Mouse (Mus musculus) intestine, postnatal 0 days (tissue): ENCODE data around the gene Ugt1a5. TPM values are rescaled to one million over a fixed set of nuclear protein-coding genes. Genes with fewer than 3 reads are reported as not detected.
"Not testable (repeated sequence)": the region's sequence is repeated elsewhere in the genome, so short reads cannot be mapped to it uniquely, and the experiment has no call there.

Experiments used
- ATAC-seq: fragments of 200-750 bp; cut with Nextera tagmentation; 2 replicates; pipeline ENCODE4 v1.8.0; 2017; ENCODE audit warnings: mild to moderate bottlenecking, moderate TSS enrichment, moderate library complexity
- H3K27ac ChIP-seq: fragments of 300-500 bp; sonication (generic); 2 replicates; pipeline ENCODE4 v1.5.1; 2014; ENCODE audit warnings: mild to moderate bottlenecking, low read depth, low read length, moderate library complexity
- H3K27me3 ChIP-seq: fragments of 300-500 bp; sonication (generic); replicated peaks from 2 replicates; pipeline ENCODE4 v1.6.1; 2014; ENCODE audit warnings: low read length, mixed read lengths; ENCODE audit not compliant: control insufficient read depth, insufficient read depth
- H3K36me3 ChIP-seq: fragments of 300-500 bp; sonication (generic); 2 replicates; pipeline ENCODE4 v1.6.1; 2014; ENCODE audit warnings: mild to moderate bottlenecking, moderate library complexity; ENCODE audit not compliant: control insufficient read depth, insufficient read depth
- H3K4me1 ChIP-seq: fragments of 300-500 bp; sonication (generic); replicated peaks from 2 replicates; pipeline ENCODE4 v1.6.1; 2014; ENCODE audit warnings: antibody characterized with exemption, low read length, mixed read lengths; ENCODE audit not compliant: control insufficient read depth, insufficient read depth
- H3K4me2 ChIP-seq: fragments of 300-500 bp; sonication (generic); replicated peaks from 2 replicates; pipeline ENCODE4 v1.6.1; 2014; ENCODE audit warnings: low read depth, mild to moderate bottlenecking, moderate library complexity
- H3K4me3 ChIP-seq: fragments of 300-500 bp; sonication (generic); 2 replicates; pipeline ENCODE4 v1.5.1; 2014; ENCODE audit warnings: low read depth, low read length
- H3K9ac ChIP-seq: fragments of 300-500 bp; sonication (generic); 2 replicates; pipeline ENCODE4 v1.6.1; 2014; ENCODE audit warnings: mild to moderate bottlenecking, low read depth, low read length
- H3K9me3 ChIP-seq: fragments of 300-500 bp; sonication (generic); 2 replicates; pipeline ENCODE4 v1.6.1; 2016; ENCODE audit warnings: mixed run types; ENCODE audit not compliant: control insufficient read depth
- CTCF ChIP-seq: sonication (generic); IDR thresholded peaks from 2 replicates; pipeline ENCODE4 v1.5.1; 2016; ENCODE audit warnings: low read depth, mild to moderate bottlenecking, control low read depth, antibody characterized with exemption, moderate library complexity
- WGBS: fragments of 180-500 bp; shearing (Covaris S2); extraction: QIAGEN DNeasy Blood & Tissue Kit; methylation state at CpG from one replicate; pipeline ENCODE4 v1.1.7; 2014; 5-methylcytosine and 5-hydroxymethylcytosine counted together
- polyA plus RNA-seq: library from polyadenylated mRNA; unstranded; fragments of >200 nt; fragmentation: Nextera tagmentation; extraction: Ambion mirVana; gene quantifications from 2 replicates; pipeline ENCODE4 v1.2.1, GENCODE M21; 2015

Ugt1a5 gene
- polyA plus RNA-seq, 1 experiment from 2014 or later: not detected

GRCm38 (mm10) chr1:88223591-88223990 is 57.8 kb downstream of the Ugt1a5 start:
- TF ChIP-seq CTCF: no peak
- Histone ChIP-seq H3K9ac (no peak overlapping the region), H3K4me1 (no peaks in the 10 kb centered on the region), H3K9me3 (peaks cover 23% of the 10 kb centered on the region), H3K36me3 (no peaks in the 10 kb centered on the region), H3K4me2 (no peak overlapping the region), H3K27me3 (no peaks in the 10 kb centered on the region), H3K4me3 (no peak overlapping the region), H3K27ac (no peak overlapping the region)
- ATAC-seq: no peak
- WGBS: 53% methylated on average over 1 of the region's 1 CpGs

GRCm38 (mm10) chr1:88224029-88224776 is 58.4 kb downstream of the Ugt1a5 start:
- TF ChIP-seq CTCF: no peak
- H3K36me3 ChIP-seq: no peaks in the 10 kb centered on the region
- H3K27me3 ChIP-seq: no peaks in the 10 kb centered on the region
- no peak overlapping the region for H3K4me3 ChIP-seq
- no peaks in the 10 kb centered on the region for H3K4me1 ChIP-seq
- 60% methylated on average over 2 of the region's 2 CpGs for WGBS
- ATAC-seq: no peak
- no peak overlapping the region for H3K4me2 ChIP-seq
- H3K27ac ChIP-seq: no peak overlapping the region
- H3K9me3 ChIP-seq: peaks cover 24% of the 10 kb centered on the region
- no peak overlapping the region for H3K9ac ChIP-seq

- H3K36me3 ChIP-seq, H3K4me2 ChIP-seq, H3K4me3 ChIP-seq, H3K9ac ChIP-seq, H3K27me3 ChIP-seq, H3K4me1 ChIP-seq, H3K27ac ChIP-seq, ATAC-seq: not testable (repeated sequence)
- peaks cover 32% of the 10 kb centered on the region for H3K9me3 ChIP-seq
- WGBS: 40% methylated on average over 2 of the region's 2 CpGs
Measured at GRCm38 (mm10) chr1:88225301-88225700, 59.5 kb downstream of the Ugt1a5 start.

- Histone ChIP-seq H3K36me3 (no peaks in the 10 kb centered on the region), H3K27me3 (no peaks in the 10 kb centered on the region), H3K4me1 (no peaks in the 10 kb centered on the region), H3K4me3 (no peak overlapping the region), H3K9ac (no peak overlapping the region), H3K4me2 (no peak overlapping the region), H3K9me3 (peaks cover 33% of the 10 kb centered on the region), H3K27ac (no peak overlapping the region)
- no peak for ATAC-seq
- no peak for TF ChIP-seq CTCF
Measured at GRCm38 (mm10) chr1:88225741-88226140, 59.9 kb downstream of the Ugt1a5 start.

GRCm38 (mm10) chr1:88226670-88227379 is 61.0 kb downstream of the Ugt1a5 start, which contains the start of gene Mroh2a:
Mroh2a (plus strand) TSS chr1:88226986.
- H3K9me3 ChIP-seq: peaks cover 43% of the 10 kb centered on the region
- 56% methylated on average over 5 of the region's 5 CpGs for WGBS
- no peak within 1 kb of the TSS for H3K27ac ChIP-seq
- TF ChIP-seq CTCF: no peak
- no peaks in the 10 kb centered on the region for H3K4me1 ChIP-seq
- no peaks in the 10 kb centered on the region for H3K27me3 ChIP-seq
- H3K4me2 ChIP-seq: no peak within 1 kb of the TSS
- H3K9ac ChIP-seq: no peak within 1 kb of the TSS
- H3K4me3 ChIP-seq: no peak within 1 kb of the TSS
- no peaks in the 10 kb centered on the region for H3K36me3 ChIP-seq
- no peak for ATAC-seq

- no peaks in the 10 kb centered on the region for H3K27me3 ChIP-seq
- no peak for TF ChIP-seq CTCF
- no peaks in the 10 kb centered on the region for H3K4me1 ChIP-seq
- ATAC-seq: no peak
- H3K9me3 ChIP-seq: peaks cover 46% of the 10 kb centered on the region
- no peaks in the 10 kb centered on the region for H3K36me3 ChIP-seq
- H3K4me3 ChIP-seq: no peak overlapping the region
- no peak overlapping the region for H3K27ac ChIP-seq
- no peak overlapping the region for H3K9ac ChIP-seq
- H3K4me2 ChIP-seq: no peak overlapping the region
- WGBS: 62% methylated on average over 2 of the region's 2 CpGs
Measured at GRCm38 (mm10) chr1:88227482-88227881, 61.7 kb downstream of the Ugt1a5 start.
